Mouse (Mus musculus) ES-E14 (cell line): ENCODE measurements around the gene Rsph10b. TPM values are rescaled to one million over a fixed set of nuclear protein-coding genes. Genes with fewer than 3 reads are reported as not detected.

Experiments
- DNase-seq: peaks from one replicate; pipeline ENCODE4 v3.0.0-alpha.2; 2013; ENCODE audit warnings: low read depth, low spot score
- H3K27ac ChIP-seq: 2 replicates; pipeline ENCODE4 v1.5.1; 2012; ENCODE audit warnings: low read depth, mild to moderate bottlenecking, low read length, moderate library complexity, mixed read lengths; ENCODE audit not compliant: poor library complexity, insufficient read depth, severe bottlenecking
- H3K36me3 ChIP-seq: 2 replicates; pipeline ENCODE4 v1.6.1; 2012; ENCODE audit warnings: mild to moderate bottlenecking, low read length, moderate library complexity, mixed read lengths; ENCODE audit not compliant: control insufficient read depth, poor library complexity, insufficient read depth, severe bottlenecking
- H3K4me1 ChIP-seq, 2 experiments: fragments of 150-350 bp in 1 of 2; sonication (generic) in 1 of 2; 2 replicates each; pipeline ENCODE4 v1.6.1; 2012; ENCODE audit warnings: low read length in 2 of 2, mild to moderate bottlenecking in 1 of 2, mixed read lengths in 1 of 2; ENCODE audit not compliant: control insufficient read depth in 2 of 2, insufficient read depth in 2 of 2, poor library complexity in 1 of 2
- H3K4me3 ChIP-seq, 2 experiments: fragments of 150-350 bp in 1 of 2; sonication (generic) in 1 of 2; 2 replicates each; pipeline ENCODE4 v1.5.1; 2012; ENCODE audit warnings: low read length in 2 of 2, low read depth in 1 of 2, mild to moderate bottlenecking in 1 of 2, mixed read lengths in 1 of 2; ENCODE audit not compliant: insufficient read depth in 1 of 2, poor library complexity in 1 of 2, severe bottlenecking in 1 of 2
- H3K9ac ChIP-seq: 2 replicates; pipeline ENCODE4 v1.6.1; 2012; ENCODE audit warnings: low read depth, mild to moderate bottlenecking, low read length, mixed read lengths; ENCODE audit not compliant: poor library complexity, insufficient read depth, severe bottlenecking
- H3K9me3 ChIP-seq: fragments of 150-350 bp; sonication (generic); 2 replicates; pipeline ENCODE4 v1.6.1; 2012; ENCODE audit warnings: low read depth, mild to moderate bottlenecking, low read length; ENCODE audit not compliant: control insufficient read depth, insufficient read depth
- CHD2 ChIP-seq: IDR thresholded peaks from 2 replicates; pipeline ENCODE4 v1.6.1; 2014; ENCODE audit warnings: mild to moderate bottlenecking, low read depth, low read length, inconsistent platforms
- HCFC1 ChIP-seq: IDR thresholded peaks from 2 replicates; pipeline ENCODE4 v1.6.1; 2012; ENCODE audit warnings: low read length, inconsistent platforms, borderline replicate concordance; ENCODE audit not compliant: insufficient read depth
- MAFK ChIP-seq: IDR thresholded peaks from 2 replicates; pipeline ENCODE4 v1.6.1; 2014; ENCODE audit warnings: mild to moderate bottlenecking, low read depth, low read length, inconsistent platforms; ENCODE audit not compliant: insufficient read depth
- ZC3H11A ChIP-seq: IDR thresholded peaks from 2 replicates; pipeline ENCODE4 v1.6.1; 2012; ENCODE audit warnings: low read depth, mild to moderate bottlenecking, inconsistent platforms, low read length, borderline replicate concordance
- ZNF384 ChIP-seq: IDR thresholded peaks from 2 replicates; pipeline ENCODE4 v1.6.1; 2012; ENCODE audit warnings: low read depth, low read length, inconsistent platforms
- in situ Hi-C, 2 experiments: fragments of 600-800 bp; cut with MboI; formaldehyde crosslinking; loops; one replicate each; pipeline ENCODE4 v1.15.1; 2025; ENCODE audit warnings: low sequenced_read_pairs in 2 of 2, inconsistent platforms in 1 of 2; ENCODE audit not compliant: unreplicated experiment in 2 of 2
- total RNA-seq: library from RNA; depleted of rRNA; stranded (reverse); fragments of 300-350 nt; gene quantifications from 2 replicates; pipeline ENCODE4 v1.2.3, GENCODE M21; 2012

Gene Rsph10b
- total RNA-seq, 1 experiment: 0.13 TPM

DNA sequence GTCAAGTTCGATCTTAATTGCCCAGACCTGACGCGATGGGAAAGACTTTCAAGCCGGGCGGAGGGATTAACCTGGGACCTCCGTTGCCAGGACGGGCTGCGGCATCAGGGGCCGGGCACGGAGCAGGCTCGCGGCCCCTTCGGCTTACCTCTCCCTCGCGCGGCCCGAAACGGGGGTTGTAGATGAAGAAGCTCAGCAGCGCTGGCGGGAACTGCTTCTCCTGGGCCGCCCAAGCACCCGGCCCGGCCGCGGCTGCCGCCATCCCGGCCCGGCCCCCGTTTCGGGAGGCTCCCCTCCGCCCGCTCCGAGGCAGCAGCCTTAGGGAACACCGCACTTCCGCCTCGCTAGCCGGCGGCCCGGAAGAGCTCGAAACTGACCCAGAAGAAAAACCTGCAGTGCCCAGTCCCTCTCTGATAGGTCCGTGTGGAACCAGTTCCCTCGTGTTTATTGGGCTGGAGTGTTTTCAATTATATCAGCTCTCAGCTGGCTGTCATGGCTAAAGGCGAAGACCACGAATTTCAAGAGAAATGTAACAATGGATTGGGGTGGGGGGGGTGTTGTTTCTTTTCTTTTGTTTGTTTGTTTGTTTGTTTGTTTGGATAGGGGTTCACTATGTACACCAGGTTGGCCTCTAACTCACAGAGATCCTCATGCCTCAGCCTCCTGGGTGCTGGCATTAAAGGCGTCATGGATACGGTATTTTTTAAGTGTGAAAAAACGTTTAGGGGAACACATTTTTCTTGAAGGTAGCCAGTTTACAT is 81.9 kb downstream of the Rsph10b start, which contains the start of gene Ccz1:
Ccz1 (minus strand) TSS at position 327 of the 761 bp plus-strand sequence.
- peak within 1 kb of the TSS; percentile 65; the same call in 1 of the 2 replicates for H3K27ac ChIP-seq
- peak; percentile 92 for TF ChIP-seq CHD2
- TF ChIP-seq ZC3H11A: no peak
- TF ChIP-seq HCFC1: peak; percentile 88
- no peaks in the 10 kb centered on the region for H3K9me3 ChIP-seq
- H3K36me3 ChIP-seq: peaks cover 5% of the 10 kb centered on the region
- peak within 1 kb of the TSS; percentile 87 to 94 for H3K4me3 ChIP-seq
- peak; percentile 81 for DNase-seq
- peak within 1 kb of the TSS; percentile 89 for H3K9ac ChIP-seq
- in situ Hi-C loops: no loop called here
- peaks cover 2 to 4% of the 10 kb centered on the region in 2 experiments; a peak in 1 of 4 replicates for H3K4me1 ChIP-seq

DNA sequence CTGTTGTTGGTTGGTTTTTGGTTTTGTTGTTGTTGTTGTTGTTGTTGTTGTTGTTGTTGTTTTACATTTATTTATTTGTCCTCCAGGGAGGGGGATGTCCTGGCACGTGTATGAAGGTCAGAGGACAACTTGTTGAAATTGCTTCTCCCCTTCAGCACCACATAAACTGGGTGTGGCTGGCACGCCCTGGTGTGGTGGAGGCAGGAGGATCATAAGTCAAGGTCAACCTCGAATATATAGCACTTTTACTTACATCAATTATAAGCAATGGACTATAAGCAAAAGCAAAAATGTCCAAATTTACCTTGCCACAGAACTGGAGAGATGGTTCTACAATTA is 82.4 kb downstream of the Rsph10b start:
- TF ChIP-seq ZNF384: no peak
- no peak for TF ChIP-seq HCFC1
- TF ChIP-seq ZC3H11A: no peak
- no peak for TF ChIP-seq MAFK
- TF ChIP-seq CHD2: no peak
- Histone ChIP-seq H3K9me3 (no peaks in the 10 kb centered on the region), H3K36me3 (peaks cover 5% of the 10 kb centered on the region), H3K27ac (no peak overlapping the region), H3K9ac (no peak overlapping the region; the same call in 1 of the 2 replicates), H3K4me3 (peak overlapping the region; percentile 87 to 94), H3K4me1 (peaks cover 2 to 4% of the 10 kb centered on the region in 2 experiments; a peak in 1 of 4 replicates)
- no peak for DNase-seq
- in situ Hi-C loops: no loop called here

DNA sequence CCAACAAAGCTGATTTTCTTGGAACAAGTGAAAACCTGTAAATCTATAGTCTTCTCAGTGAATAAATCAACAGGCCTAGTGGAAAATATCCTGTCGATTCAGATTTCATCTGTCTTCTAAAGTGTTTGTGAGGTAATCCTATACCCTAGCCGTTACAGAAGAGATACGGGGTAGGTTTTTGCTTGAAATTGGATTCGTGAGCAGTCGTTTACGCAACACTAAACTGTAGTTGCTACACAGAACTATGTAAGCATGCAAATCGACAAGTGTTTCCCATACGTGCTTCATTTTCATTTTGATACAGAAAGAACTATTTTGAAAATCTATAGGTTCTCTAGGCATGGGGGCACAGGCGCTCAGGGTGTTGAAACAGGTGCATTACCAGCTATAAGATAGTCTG is 83.0 kb downstream of the Rsph10b start:
- in situ Hi-C loops: no loop called here

DNA sequence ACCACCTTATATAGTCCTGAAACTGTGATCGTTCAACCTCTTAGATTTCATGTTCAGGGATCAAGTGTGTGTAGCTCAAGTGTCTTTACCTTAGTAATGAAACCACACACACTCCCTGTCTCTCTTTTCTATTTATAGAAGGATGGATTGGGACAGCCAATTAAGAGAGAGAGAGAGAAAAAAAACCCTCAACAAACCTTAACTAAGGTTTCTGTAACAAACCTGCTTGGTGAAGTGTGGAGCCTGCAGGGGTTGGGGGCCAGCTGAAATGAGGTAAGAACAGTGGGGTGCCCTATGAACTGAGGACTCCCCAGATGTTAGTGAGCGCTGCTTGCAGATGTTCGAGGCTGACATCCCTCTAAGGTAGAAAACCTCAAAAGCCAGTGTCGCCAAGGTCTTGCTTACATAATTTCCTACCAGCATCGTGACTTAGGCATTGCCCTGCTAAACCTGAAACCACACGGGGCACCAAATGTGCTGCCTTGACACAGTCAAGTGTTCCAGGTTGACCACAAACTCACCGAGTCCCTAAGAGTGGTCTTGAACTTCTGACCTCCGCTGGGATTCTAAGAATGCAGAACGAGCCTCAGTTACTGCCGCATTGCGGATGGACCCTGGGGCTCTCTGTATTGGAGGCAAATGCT is 93.9 kb downstream of the Rsph10b start, which contains the start of gene Ocm:
Ocm (minus strand) TSS at position 51 of the 644 bp plus-strand sequence.
- no peak within 1 kb of the TSS for H3K9ac ChIP-seq
- TF ChIP-seq HCFC1: no peak
- TF ChIP-seq ZNF384: no peak
- TF ChIP-seq CHD2: no peak
- no peak for TF ChIP-seq ZC3H11A
- TF ChIP-seq MAFK: no peak
- H3K4me1 ChIP-seq: no peaks in the 10 kb centered on the region
- no peak for DNase-seq
- no peak within 1 kb of the TSS for H3K27ac ChIP-seq
- H3K4me3 ChIP-seq: no peak within 1 kb of the TSS
- H3K36me3 ChIP-seq: no peaks in the 10 kb centered on the region
- in situ Hi-C loops: no loop called here
- no peaks in the 10 kb centered on the region for H3K9me3 ChIP-seq

More for the DNA sequence above, 83.0 kb downstream of the Rsph10b start:
- no peak overlapping the region for H3K9ac ChIP-seq
- H3K27ac ChIP-seq: no peak overlapping the region
- H3K9me3 ChIP-seq: no peaks in the 10 kb centered on the region
- no peak for DNase-seq
- H3K4me1 ChIP-seq: peaks cover 2 to 4% of the 10 kb centered on the region in 2 experiments; a peak in 1 of 4 replicates
- H3K36me3 ChIP-seq: peaks cover 4% of the 10 kb centered on the region
- no peak for TF ChIP-seq CHD2
- TF ChIP-seq MAFK: no peak
- no peak for TF ChIP-seq HCFC1
- no peak for TF ChIP-seq ZNF384
- TF ChIP-seq ZC3H11A: no peak
- H3K4me3 ChIP-seq: no peak overlapping the region
